Mouse (Mus musculus) lung, adult 2 months (tissue): ENCODE measurements at regions not wholly inside any gene's neighbourhood (a gene's known extent, or its start where the extent isn't known, plus 50 kb on each side); places are given as distances from the start of the nearest gene placed in this dataset.

Experiments used
- CTCF ChIP-seq: fragments of 200-500 bp; IDR thresholded peaks from 2 replicates; pipeline ENCODE4 v1.5.1; 2011; ENCODE audit warnings: mild to moderate bottlenecking, low read length, control low read depth; ENCODE audit not compliant: insufficient read depth
- POLR2A ChIP-seq: fragments of 200-500 bp; IDR thresholded peaks from 2 replicates; pipeline ENCODE4 v1.6.1; 2011; ENCODE audit warnings: low read depth, mild to moderate bottlenecking, control low read depth, low read length, borderline replicate concordance; ENCODE audit errors: extremely low read depth

GRCm38 (mm10) chr16:85667790-85668189, 114.6 kb upstream of the Cyyr1 start:
- TF ChIP-seq CTCF (no peak), POLR2A (no peak)
